Mouse (Mus musculus) liver, adult 2 months (tissue): ENCODE results near the gene Hpcal4. TPM values are rescaled to one million over a fixed set of nuclear protein-coding genes. Genes with fewer than 3 reads are reported as not detected.

Source experiments
- DNase-seq: peaks from one replicate; pipeline ENCODE4 v3.0.0-alpha.2; 2011; ENCODE audit warnings: low read depth, low spot score; ENCODE audit errors: extremely low read depth
- H3K27ac ChIP-seq: fragments of 200-500 bp; replicated peaks from 2 replicates; pipeline ENCODE4 v1.5.1; 2012; ENCODE audit warnings: low read depth, mild to moderate bottlenecking, control low read depth, inconsistent platforms, low read length; ENCODE audit not compliant: insufficient read depth
- H3K27me3 ChIP-seq: fragments of 200-500 bp; 2 replicates; pipeline ENCODE4 v1.6.1; 2012; ENCODE audit warnings: mild to moderate bottlenecking, moderate library complexity, low read length, inconsistent platforms; ENCODE audit not compliant: control insufficient read depth, insufficient read depth
- H3K36me3 ChIP-seq: fragments of 200-500 bp; 2 replicates; pipeline ENCODE4 v1.6.1; 2012; ENCODE audit warnings: low read length, inconsistent platforms; ENCODE audit not compliant: control insufficient read depth, insufficient read depth
- H3K4me1 ChIP-seq: fragments of 200-500 bp; 2 replicates; pipeline ENCODE4 v1.6.1; 2011; ENCODE audit warnings: low read length; ENCODE audit not compliant: control insufficient read depth, insufficient read depth
- H3K4me3 ChIP-seq: fragments of 200-500 bp; 2 replicates; pipeline ENCODE4 v1.5.1; 2011; ENCODE audit warnings: low read depth, mild to moderate bottlenecking, control low read depth, low read length, moderate library complexity; ENCODE audit not compliant: insufficient read depth
- H3K79me2 ChIP-seq: fragments of 200-500 bp; 2 replicates; pipeline ENCODE4 v1.6.1; 2012; ENCODE audit warnings: inconsistent platforms, mild to moderate bottlenecking, low read length, moderate library complexity; ENCODE audit not compliant: control insufficient read depth, insufficient read depth
- H3K9ac ChIP-seq: fragments of 200-500 bp; 2 replicates; pipeline ENCODE4 v1.6.1; 2012; ENCODE audit warnings: low read depth, mild to moderate bottlenecking, control low read depth, inconsistent platforms, low read length
- CTCF ChIP-seq: fragments of 200-500 bp; IDR thresholded peaks from 2 replicates; pipeline ENCODE4 v1.5.1; 2011; ENCODE audit warnings: low read depth, low read length, control low read depth
- POLR2A ChIP-seq: fragments of 200-500 bp; IDR thresholded peaks from 2 replicates; pipeline ENCODE4 v1.6.1; 2011; ENCODE audit warnings: low read length, control low read depth; ENCODE audit not compliant: insufficient read depth; ENCODE audit errors: extremely low read depth
- WGBS: fragments of 180-500 bp; shearing (Covaris S2); methylation state at CpG from one replicate; pipeline ENCODE4 v1.1.7; 2018; 5-methylcytosine and 5-hydroxymethylcytosine counted together
- polyA plus RNA-seq: library from polyadenylated mRNA; depleted of rRNA; stranded (reverse); fragments of >200 nt; gene quantifications from 2 replicates; pipeline ENCODE4 v1.2.3, GENCODE M21; 2012
- total RNA-seq: library from RNA; depleted of rRNA; stranded (reverse); fragments of >200 nt; gene quantifications from 2 replicates; pipeline ENCODE4 v1.2.3, GENCODE M21; 2014

Gene Hpcal4
- total and polyA plus RNA-seq, 2 experiments: not detected

GRCm38 (mm10) chr4:123219720-123220357 is 36.8 kb downstream of the Hpcal4 start:
- no peak overlapping the region for H3K4me3 ChIP-seq
- no peaks in the 10 kb centered on the region for H3K27me3 ChIP-seq
- no peak overlapping the region for H3K9ac ChIP-seq
- peak; percentile 28 for DNase-seq
- TF ChIP-seq POLR2A: no peak
- peak; percentile 96 for TF ChIP-seq CTCF
- H3K79me2 ChIP-seq: no peaks in the 10 kb centered on the region
- H3K4me1 ChIP-seq: no peaks in the 10 kb centered on the region
- no peaks in the 10 kb centered on the region for H3K36me3 ChIP-seq
- WGBS: 63% methylated on average over 15 of the region's 15 CpGs
- H3K27ac ChIP-seq: no peak overlapping the region

GRCm38 (mm10) chr4:123220637-123221036 is 37.6 kb downstream of the Hpcal4 start:
- no peaks in the 10 kb centered on the region for H3K79me2 ChIP-seq
- no peak for TF ChIP-seq POLR2A
- TF ChIP-seq CTCF: no peak
- no peak overlapping the region for H3K4me3 ChIP-seq
- H3K9ac ChIP-seq: no peak overlapping the region
- H3K36me3 ChIP-seq: no peaks in the 10 kb centered on the region
- DNase-seq: peak; percentile 54
- 29% methylated on average over 4 of the region's 4 CpGs for WGBS
- no peaks in the 10 kb centered on the region for H3K4me1 ChIP-seq
- H3K27ac ChIP-seq: no peak overlapping the region
- no peaks in the 10 kb centered on the region for H3K27me3 ChIP-seq

GRCm38 (mm10) chr4:123223309-123223708 is 40.3 kb downstream of the Hpcal4 start:
- no peaks in the 10 kb centered on the region for H3K79me2 ChIP-seq
- no peaks in the 10 kb centered on the region for H3K4me1 ChIP-seq
- no peak overlapping the region for H3K9ac ChIP-seq
- no peak overlapping the region for H3K4me3 ChIP-seq
- TF ChIP-seq POLR2A: no peak
- peak; percentile 44; the same call in 1 of the 2 replicates for TF ChIP-seq CTCF
- H3K27me3 ChIP-seq: no peaks in the 10 kb centered on the region
- 76% methylated on average over 3 of the region's 3 CpGs for whole genome bisulfite sequencing
- H3K36me3 ChIP-seq: no peaks in the 10 kb centered on the region
- no peak for DNase-seq
- H3K27ac ChIP-seq: no peak overlapping the region

- TF ChIP-seq CTCF (no peak), POLR2A (no peak)
- Histone ChIP-seq H3K9ac (no peak overlapping the region), H3K79me2 (no peaks in the 10 kb centered on the region), H3K27ac (no peak overlapping the region), H3K4me3 (no peak overlapping the region), H3K36me3 (no peaks in the 10 kb centered on the region), H3K4me1 (no peaks in the 10 kb centered on the region), H3K27me3 (no peaks in the 10 kb centered on the region)
- no peak for DNase-seq
- WGBS: 41% methylated on average over 10 of the region's 10 CpGs
Observed at GRCm38 (mm10) chr4:123225718-123226403, 42.8 kb downstream of the Hpcal4 start.

- no peak for DNase-seq
- H3K9ac ChIP-seq: no peak overlapping the region
- no peak for TF ChIP-seq POLR2A
- TF ChIP-seq CTCF: no peak
Observed at GRCm38 (mm10) chr4:123227707-123228106, 44.7 kb downstream of the Hpcal4 start.

GRCm38 (mm10) chr4:123228270-123228669 is 45.2 kb downstream of the Hpcal4 start:
- no peak overlapping the region for H3K9ac ChIP-seq
- no peaks in the 10 kb centered on the region for H3K36me3 ChIP-seq
- peaks cover 6% of the 10 kb centered on the region for H3K4me1 ChIP-seq
- no peak overlapping the region for H3K27ac ChIP-seq
- no peak for TF ChIP-seq CTCF
- no peak for TF ChIP-seq POLR2A
- H3K4me3 ChIP-seq: no peak overlapping the region
- H3K27me3 ChIP-seq: no peaks in the 10 kb centered on the region
- 79% methylated on average over 2 of the region's 2 CpGs for WGBS
- no peak for DNase-seq
- no peaks in the 10 kb centered on the region for H3K79me2 ChIP-seq

More at GRCm38 (mm10) chr4:123227707-123228106, 44.7 kb downstream of the Hpcal4 start:
- H3K4me1 ChIP-seq: 0 out of 2 replicates have a peak, but pooled peaks cover 2% of the 10 kb centered on the region
- no peak overlapping the region for H3K4me3 ChIP-seq
- no peaks in the 10 kb centered on the region for H3K36me3 ChIP-seq
- H3K79me2 ChIP-seq: no peaks in the 10 kb centered on the region
- 82% methylated on average over 4 of the region's 4 CpGs for WGBS
- no peaks in the 10 kb centered on the region for H3K27me3 ChIP-seq
- no peak overlapping the region for H3K27ac ChIP-seq
